Mouse (Mus musculus) right cerebral cortex, postnatal 10 days (tissue): ENCODE measurements around the gene Rab5c.

ENCODE experiments used
- DNase-seq, 2 experiments: peaks; one replicate each; pipeline ENCODE4 v3.0.0; 2021; ENCODE audit warnings: low spot score in 2 of 2

Rab5c gene

GRCm38 (mm10) chr11:100721776-100722492, 16.1 kb downstream of the Rab5c start:
- no peak for DNase-seq

- DNase-seq: no peak
These were observed 16.8 kb downstream of the Rab5c start for GRCm38 (mm10) chr11:100721254-100721653.

GRCm38 (mm10) chr11:100720345-100720744, 17.7 kb downstream of the Rab5c start:
- DNase-seq: no peak

GRCm38 (mm10) chr11:100719893-100720292, 18.1 kb downstream of the Rab5c start:
- peak in 1 of 2 experiments; percentile 34 for DNase-seq

GRCm38 (mm10) chr11:100719312-100719711, 18.7 kb downstream of the Rab5c start:
- DNase-seq: peak in 1 of 2 experiments; percentile 47

GRCm38 (mm10) chr11:100718866-100719265, 19.1 kb downstream of the Rab5c start:
- DNase-seq: peak in 1 of 2 experiments; percentile 63

GRCm38 (mm10) chr11:100718462-100718861, 19.6 kb downstream of the Rab5c start:
- no peak for DNase-seq

- peak in 1 of 2 experiments; percentile 38 for DNase-seq
These were observed 21.4 kb downstream of the Rab5c start for GRCm38 (mm10) chr11:100716649-100717048.

- peak in 1 of 2 experiments; percentile 69 for DNase-seq
These were observed 23.1 kb downstream of the Rab5c start for GRCm38 (mm10) chr11:100714948-100715347.

GRCm38 (mm10) chr11:100714534-100714915, 23.5 kb downstream of the Rab5c start:
- peak; percentile 87 to 90 for DNase-seq

- peak; percentile 75 to 77 for DNase-seq
These were observed 24.1 kb downstream of the Rab5c start, which contains the start of gene Hspb9 for GRCm38 (mm10) chr11:100713735-100714533. Gene Hspb9, plus strand, starts transcription at chr11:100713850.

GRCm38 (mm10) chr11:100713174-100713573, 24.8 kb downstream of the Rab5c start:
- peak in 1 of 2 experiments; percentile 32 for DNase-seq

GRCm38 (mm10) chr11:100711783-100712615, 26.0 kb downstream of the Rab5c start, which contains the start of gene Kat2a:
Gene Kat2a, minus strand, starts transcription at chr11:100712465.
- DNase-seq: peak; percentile 92

GRCm38 (mm10) chr11:100710977-100711376, 27.0 kb downstream of the Rab5c start:
- peak in 1 of 2 experiments; percentile 21 for DNase-seq

GRCm38 (mm10) chr11:100710528-100710927, 27.5 kb downstream of the Rab5c start:
- DNase-seq: peak in 1 of 2 experiments; percentile 38

- DNase-seq: peak in 1 of 2 experiments; percentile 27
These were observed 28.7 kb downstream of the Rab5c start for GRCm38 (mm10) chr11:100709201-100709810.

GRCm38 (mm10) chr11:100705095-100705747, 32.8 kb downstream of the Rab5c start:
- peak in 1 of 2 experiments; percentile 37 for DNase-seq

- DNase-seq: peak in 1 of 2 experiments; percentile 25
These were observed 34.0 kb downstream of the Rab5c start, which contains the start of gene Dhx58 for GRCm38 (mm10) chr11:100703851-100704531. Gene Dhx58, minus strand, starts transcription at chr11:100704271.

GRCm38 (mm10) chr11:100703366-100703765, 34.6 kb downstream of the Rab5c start:
- DNase-seq: no peak

- peak in 1 of 2 experiments; percentile 31 for DNase-seq
These were observed 35.1 kb downstream of the Rab5c start for GRCm38 (mm10) chr11:100702906-100703305.
